Mouse (Mus musculus): ENCODE measurements around the gene Megf11.

DNA sequence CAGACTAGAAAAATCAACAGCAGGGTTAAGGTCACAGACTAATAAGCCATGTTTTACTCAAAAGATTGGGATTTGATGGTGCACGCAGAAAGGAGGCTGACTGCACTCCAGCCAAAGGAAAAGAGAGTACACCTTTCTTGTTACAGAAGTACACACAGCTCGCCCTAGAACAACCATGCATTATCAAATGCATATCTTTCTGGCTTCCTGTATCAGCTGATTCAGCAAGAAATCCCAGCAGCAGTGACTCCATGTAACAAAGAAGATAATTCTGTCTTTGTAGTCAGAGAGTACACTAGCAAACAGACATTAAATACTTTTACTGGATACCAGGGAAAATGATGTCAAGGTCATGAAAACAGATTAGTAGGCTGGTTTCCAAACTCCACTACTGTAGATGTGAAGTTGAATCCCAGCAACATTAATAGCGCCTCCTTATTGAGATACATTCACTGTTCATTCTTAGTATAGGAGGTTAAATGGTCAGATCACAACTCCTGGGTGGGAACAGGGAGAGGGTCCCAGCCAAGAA lies 345.7 kb downstream of the Megf11 start:
- TF ChIP-seq CTCF (IDR thresholded peaks at IDR 0.05), result no peak
- no peak for TF ChIP-seq EP300 (IDR thresholded peaks at IDR 0.05)
